Mouse (Mus musculus): ENCODE data around the gene Tmem234. TPM values are rescaled to one million over a fixed set of nuclear protein-coding genes. Genes with fewer than 3 reads are reported as not detected.
A peak's percentile ranks its signal among the peaks of the same experiment; 100 is the strongest.

The Tmem234 gene
- polyA plus RNA-seq, 1 experiment from 2014 or later = 188 TPM

DNA sequence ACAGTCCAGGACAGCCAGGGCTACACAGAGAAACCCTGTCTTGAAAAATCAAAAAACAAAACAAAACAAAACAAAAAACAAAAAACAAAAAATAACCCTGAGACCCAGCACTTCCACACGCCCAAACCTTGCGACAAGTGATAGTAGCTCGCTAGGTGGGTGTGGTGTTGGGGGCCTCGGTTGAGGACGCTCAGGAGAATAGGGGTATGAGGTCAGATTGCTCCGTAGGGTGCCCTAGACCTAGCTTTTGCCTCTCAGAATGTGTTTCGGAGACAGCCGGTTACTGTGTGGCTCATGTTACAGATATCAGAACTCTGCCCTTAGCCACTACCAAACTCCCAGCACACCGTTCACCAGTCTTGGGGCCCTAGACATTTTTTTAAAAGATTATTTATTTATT is 14.7 kb upstream of the Tmem234 start:
- H3K4me2 ChIP-seq (ENCODE audit: low read depth, low read length, severe bottlenecking) = no peak overlapping the region
- 0 out of 2 replicates have a peak overlapping the region, but pooled peaks have one; percentile 41 for H3K4me3 ChIP-seq (ENCODE audit: low read depth, low read length)

DNA sequence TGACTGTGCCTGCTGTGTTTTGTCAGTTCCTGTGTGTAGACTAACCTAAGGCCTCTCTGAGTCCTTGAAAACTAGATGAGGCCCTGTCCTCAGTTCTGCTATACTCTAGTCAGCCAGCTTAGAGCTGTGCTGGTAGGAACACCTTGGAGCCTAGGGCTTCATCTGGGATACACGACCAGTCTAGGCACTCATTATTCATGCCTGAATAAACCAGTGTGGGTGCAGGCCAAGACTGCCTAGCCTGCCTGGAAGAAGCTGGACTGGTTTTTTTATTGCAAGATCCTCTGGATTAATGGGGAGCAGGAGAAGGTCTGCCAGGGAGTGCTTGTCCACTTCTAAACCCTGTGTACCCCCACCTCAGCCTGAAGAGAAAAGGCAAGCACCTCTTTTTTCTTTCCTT is 13.5 kb upstream of the Tmem234 start:
- Histone ChIP-seq H3K4me1 (replicated peaks; ENCODE audit: control insufficient read depth, insufficient read depth, low read length) (no peaks in the 10 kb centered on the region; the same call in 1 of the 2 replicates), H3K4me3 (ENCODE audit: low read depth, low read length) (no peak overlapping the region), H3K27me3 (ENCODE audit: control insufficient read depth, insufficient read depth, low read length) (no peaks in the 10 kb centered on the region), H3K9me3 (ENCODE audit: control insufficient read depth, low read length) (no peaks in the 10 kb centered on the region), H3K4me2 (ENCODE audit: low read depth, low read length, severe bottlenecking) (no peak overlapping the region), H3K27ac (ENCODE audit: low read depth, low read length) (no peak overlapping the region), H3K9ac (ENCODE audit: low read length) (no peak overlapping the region), H3K36me3 (ENCODE audit: control insufficient read depth, insufficient read depth, low read length) (no peaks in the 10 kb centered on the region; the same call in 1 of the 2 replicates)
- ATAC-seq (replicated peaks; ENCODE audit: low FRiP score) (no peak), DNase-seq (ENCODE audit: low spot score) (no peak)
- WGBS = 38% methylated on average over 1 of the region's 1 CpGs

More for the DNA sequence above, 14.7 kb upstream of the Tmem234 start:
- 79% methylated on average over 9 of the region's 9 CpGs for WGBS
- DNase-seq (ENCODE audit: low spot score) (no peak), ATAC-seq (replicated peaks; ENCODE audit: low FRiP score) (no peak)
- no peaks in the 10 kb centered on the region for H3K36me3 ChIP-seq (ENCODE audit: control insufficient read depth, insufficient read depth, low read length)
- no peaks in the 10 kb centered on the region for H3K27me3 ChIP-seq (ENCODE audit: control insufficient read depth, insufficient read depth, low read length)
- no peaks in the 10 kb centered on the region; the same call in 1 of the 2 replicates for H3K4me1 ChIP-seq (replicated peaks; ENCODE audit: control insufficient read depth, insufficient read depth, low read length)
- no peaks in the 10 kb centered on the region for H3K9me3 ChIP-seq (ENCODE audit: control insufficient read depth, low read length)
- no peak overlapping the region for H3K27ac ChIP-seq (ENCODE audit: low read depth, low read length)
- H3K9ac ChIP-seq (ENCODE audit: low read length) = no peak overlapping the region

DNA sequence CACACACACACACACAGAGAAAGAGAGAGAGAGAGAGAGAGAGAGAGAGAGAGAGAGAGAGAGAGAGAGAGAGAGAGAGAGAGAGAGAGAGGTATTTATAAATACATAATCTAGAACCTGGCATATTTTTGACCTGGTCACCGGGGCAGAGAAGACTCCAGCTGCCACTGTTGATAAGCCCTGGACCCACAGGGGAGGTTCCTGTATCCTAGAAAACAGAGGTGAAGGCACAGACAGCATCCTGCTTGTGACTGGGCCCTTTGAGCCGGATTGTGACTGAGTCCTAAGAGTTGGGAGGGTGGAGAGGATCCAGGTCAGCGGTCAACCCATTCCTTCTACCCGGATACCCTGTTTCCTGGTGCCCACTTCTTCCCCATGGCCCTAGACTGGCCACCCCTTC is 11.6 kb upstream of the Tmem234 start:
- no peaks in the 10 kb centered on the region for H3K9me3 ChIP-seq (ENCODE audit: control insufficient read depth, low read length)
- H3K4me3 ChIP-seq (ENCODE audit: low read depth, low read length) = no peak overlapping the region
- H3K9ac ChIP-seq (ENCODE audit: low read length) = no peak overlapping the region
- no peaks in the 10 kb centered on the region for H3K27me3 ChIP-seq (ENCODE audit: control insufficient read depth, insufficient read depth, low read length)
- WGBS = 82% methylated on average over 4 of the region's 4 CpGs
- DNase-seq (ENCODE audit: low spot score) = no peak
- no peak overlapping the region for H3K27ac ChIP-seq (ENCODE audit: low read depth, low read length)
- H3K4me1 ChIP-seq (replicated peaks; ENCODE audit: control insufficient read depth, insufficient read depth, low read length) = no peaks in the 10 kb centered on the region; the same call in 1 of the 2 replicates
- ATAC-seq (replicated peaks; ENCODE audit: low FRiP score) = no peak
- no peak overlapping the region for H3K4me2 ChIP-seq (ENCODE audit: low read depth, low read length, severe bottlenecking)
- H3K36me3 ChIP-seq (ENCODE audit: control insufficient read depth, insufficient read depth, low read length) = peaks cover 11% of the 10 kb centered on the region; the same call in 1 of the 2 replicates

DNA sequence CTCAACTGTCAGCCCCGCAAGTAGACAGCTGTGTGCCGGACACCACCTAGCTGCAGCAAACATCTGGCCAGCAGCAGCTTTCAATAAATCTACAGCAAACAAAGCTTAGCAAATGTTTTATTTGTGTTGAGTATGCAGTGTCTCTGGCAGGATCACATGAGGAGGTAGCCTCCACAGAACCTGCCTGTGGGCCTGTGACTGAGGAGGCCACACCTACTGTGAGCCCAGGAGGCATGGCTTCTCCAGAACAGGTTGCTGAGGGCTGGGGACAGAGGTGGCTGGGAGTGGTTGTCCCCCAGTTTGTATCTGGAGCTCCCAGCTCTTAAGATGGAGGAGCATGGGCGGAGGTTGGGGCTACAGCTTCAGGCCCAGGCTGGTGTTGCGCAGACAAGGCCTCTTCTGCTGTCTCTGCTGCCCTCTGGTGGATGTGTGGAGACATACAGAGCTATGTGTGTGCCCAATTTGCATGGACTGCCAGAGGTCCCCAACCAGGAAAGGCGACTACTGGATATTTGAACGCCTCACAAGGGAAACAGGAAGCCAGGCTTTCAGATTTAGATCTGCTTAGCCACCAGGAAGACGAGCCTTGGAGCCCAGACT is 8.1 kb downstream of the Tmem234 start:
- ATAC-seq (replicated peaks; ENCODE audit: low FRiP score) = peak; percentile 75
- Histone ChIP-seq H3K27me3 (ENCODE audit: control insufficient read depth, insufficient read depth, low read length) (no peaks in the 10 kb centered on the region), H3K4me1 (replicated peaks; ENCODE audit: control insufficient read depth, insufficient read depth, low read length) (no peaks in the 10 kb centered on the region), H3K9ac (ENCODE audit: low read length) (no peak overlapping the region), H3K27ac (ENCODE audit: low read depth, low read length) (no peak overlapping the region), H3K36me3 (ENCODE audit: control insufficient read depth, insufficient read depth, low read length) (peaks cover 4% of the 10 kb centered on the region; the same call in 1 of the 2 replicates), H3K9me3 (ENCODE audit: control insufficient read depth, low read length) (no peaks in the 10 kb centered on the region), H3K4me2 (ENCODE audit: low read depth, low read length, severe bottlenecking) (no peak overlapping the region), H3K4me3 (ENCODE audit: low read depth, low read length) (no peak overlapping the region)
- 41% methylated on average over 7 of the region's 7 CpGs for WGBS
- peak; percentile 88 for DNase-seq (ENCODE audit: low spot score)

DNA sequence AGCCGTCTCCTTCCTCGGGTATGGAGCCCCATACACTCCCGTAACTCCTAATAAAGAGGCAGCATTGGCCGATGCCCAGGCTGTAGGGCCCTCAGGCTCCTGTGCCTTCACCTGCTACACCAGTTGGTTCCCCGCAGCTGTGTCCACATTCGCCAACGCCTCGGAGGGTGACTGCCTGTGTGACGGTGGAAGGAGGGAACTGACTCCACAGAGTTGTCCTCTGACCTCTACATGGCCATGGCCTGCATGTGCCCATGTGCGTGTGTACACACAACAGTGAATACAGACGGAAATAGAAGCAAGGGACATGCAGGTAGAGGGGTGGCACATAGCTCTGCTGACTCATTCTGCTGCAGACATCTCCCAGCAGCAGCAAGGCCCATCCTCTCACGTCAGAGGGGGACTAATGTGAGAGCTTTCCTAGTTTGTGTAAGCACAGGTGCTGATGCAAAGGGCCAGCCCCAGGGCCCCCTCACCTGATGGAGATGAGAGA is 8.7 kb downstream of the Tmem234 start:
- 86% methylated on average over 12 of the region's 12 CpGs for WGBS
- Histone ChIP-seq H3K4me2 (ENCODE audit: low read depth, low read length, severe bottlenecking) (no peak overlapping the region), H3K9ac (ENCODE audit: low read length) (no peak overlapping the region), H3K4me1 (replicated peaks; ENCODE audit: control insufficient read depth, insufficient read depth, low read length) (no peaks in the 10 kb centered on the region), H3K9me3 (ENCODE audit: control insufficient read depth, low read length) (no peaks in the 10 kb centered on the region), H3K4me3 (ENCODE audit: low read depth, low read length) (no peak overlapping the region), H3K27ac (ENCODE audit: low read depth, low read length) (no peak overlapping the region), H3K27me3 (ENCODE audit: control insufficient read depth, insufficient read depth, low read length) (no peaks in the 10 kb centered on the region), H3K36me3 (ENCODE audit: control insufficient read depth, insufficient read depth, low read length) (peaks cover 4% of the 10 kb centered on the region; the same call in 1 of the 2 replicates)
- ATAC-seq (replicated peaks; ENCODE audit: low FRiP score) = no peak
- DNase-seq (ENCODE audit: low spot score) = no peak

DNA sequence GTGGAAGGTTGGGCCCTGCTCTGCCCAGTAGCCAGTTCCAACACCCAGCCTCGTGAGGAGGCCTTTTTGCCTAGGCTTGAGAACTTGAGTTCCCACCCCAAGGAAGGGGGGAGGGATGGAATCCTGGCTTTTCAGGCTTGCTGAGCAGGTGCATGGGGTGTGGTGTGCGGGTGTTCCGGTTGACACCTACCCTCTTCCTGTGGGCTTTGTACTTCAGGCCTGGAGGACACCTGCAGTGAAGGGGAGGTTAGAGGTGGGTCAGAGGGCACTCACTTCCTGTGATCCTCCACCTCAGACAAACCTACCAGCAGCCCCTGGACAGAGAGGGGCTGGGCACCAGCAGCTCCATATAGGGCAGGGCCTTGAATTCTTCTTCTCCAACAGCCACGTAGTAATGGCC is 9.6 kb downstream of the Tmem234 start:
- H3K4me2 ChIP-seq (ENCODE audit: low read depth, low read length, severe bottlenecking) = no peak overlapping the region
- DNase-seq (ENCODE audit: low spot score) (no peak), ATAC-seq (replicated peaks; ENCODE audit: low FRiP score) (no peak)
- H3K9me3 ChIP-seq (ENCODE audit: control insufficient read depth, low read length) = no peaks in the 10 kb centered on the region
- H3K27me3 ChIP-seq (ENCODE audit: control insufficient read depth, insufficient read depth, low read length) = no peaks in the 10 kb centered on the region
- H3K36me3 ChIP-seq (ENCODE audit: control insufficient read depth, insufficient read depth, low read length) = peaks cover 4% of the 10 kb centered on the region; the same call in 1 of the 2 replicates
- H3K27ac ChIP-seq (ENCODE audit: low read depth, low read length) = no peak overlapping the region
- 91% methylated on average over 4 of the region's 4 CpGs for WGBS
- H3K4me3 ChIP-seq (ENCODE audit: low read depth, low read length) = no peak overlapping the region
- H3K9ac ChIP-seq (ENCODE audit: low read length) = no peak overlapping the region
- no peaks in the 10 kb centered on the region for H3K4me1 ChIP-seq (replicated peaks; ENCODE audit: control insufficient read depth, insufficient read depth, low read length)

DNA sequence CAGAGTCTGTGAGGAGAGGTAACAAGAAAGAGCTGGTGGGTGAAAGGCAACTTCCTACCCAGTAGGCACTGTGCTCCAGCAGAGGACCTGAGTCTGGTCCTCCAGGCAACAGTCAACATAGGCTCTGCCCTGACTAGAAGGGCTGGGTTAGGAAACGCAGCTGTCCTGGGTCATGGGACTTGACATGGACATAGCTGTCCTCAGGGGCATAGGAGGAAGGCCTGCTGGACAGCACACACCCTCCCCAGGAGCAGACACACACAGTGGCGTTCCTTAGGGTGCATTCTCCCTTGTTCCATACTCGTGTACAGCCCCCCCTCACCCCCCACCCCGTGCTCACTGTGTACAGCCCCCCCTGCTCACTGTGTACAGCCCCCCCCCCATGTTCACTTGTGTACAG is 10.0 kb downstream of the Tmem234 start:
- Histone ChIP-seq H3K27me3 (ENCODE audit: control insufficient read depth, insufficient read depth, low read length) (no peaks in the 10 kb centered on the region), H3K9me3 (ENCODE audit: control insufficient read depth, low read length) (no peaks in the 10 kb centered on the region), H3K9ac (ENCODE audit: low read length) (no peak overlapping the region), H3K4me3 (ENCODE audit: low read depth, low read length) (no peak overlapping the region), H3K4me2 (ENCODE audit: low read depth, low read length, severe bottlenecking) (no peak overlapping the region), H3K36me3 (ENCODE audit: control insufficient read depth, insufficient read depth, low read length) (peaks cover 4% of the 10 kb centered on the region; the same call in 1 of the 2 replicates), H3K4me1 (replicated peaks; ENCODE audit: control insufficient read depth, insufficient read depth, low read length) (no peaks in the 10 kb centered on the region), H3K27ac (ENCODE audit: low read depth, low read length) (no peak overlapping the region)
- WGBS = 55% methylated on average over 4 of the region's 4 CpGs
- ATAC-seq (replicated peaks; ENCODE audit: low FRiP score) = no peak
- DNase-seq (ENCODE audit: low spot score) = no peak

DNA sequence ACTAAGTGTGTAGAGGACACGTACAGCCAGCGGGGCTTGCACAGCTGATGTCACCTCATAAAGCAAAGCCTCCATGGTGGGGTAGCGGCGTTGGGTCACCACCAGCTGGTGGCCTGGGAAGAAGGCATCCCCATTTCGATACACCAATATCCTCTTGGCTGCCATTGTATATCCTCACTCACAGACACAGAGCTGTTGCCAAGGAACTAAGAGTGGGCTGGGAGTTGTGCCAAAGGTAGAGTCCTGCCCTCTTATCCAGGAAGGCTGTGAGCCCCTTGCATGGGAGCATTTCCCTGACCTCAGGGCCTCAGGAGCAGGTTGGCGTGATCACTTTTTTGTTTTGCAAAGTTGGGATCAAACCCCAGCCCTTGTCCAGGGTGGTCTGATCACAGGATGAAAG is 13.6 kb downstream of the Tmem234 start, which contains the start of gene Dcdc2b:
Gene Dcdc2b (minus strand): TSS at position 165 of the 400 bp plus-strand sequence.
- Histone ChIP-seq H3K4me3 (ENCODE audit: low read depth, low read length) (no peak within 1 kb of the TSS), H3K36me3 (ENCODE audit: control insufficient read depth, insufficient read depth, low read length) (peaks cover 3% of the 10 kb centered on the region; the same call in 1 of the 2 replicates), H3K27me3 (ENCODE audit: control insufficient read depth, insufficient read depth, low read length) (no peaks in the 10 kb centered on the region), H3K4me1 (replicated peaks; ENCODE audit: control insufficient read depth, insufficient read depth, low read length) (peaks cover 7% of the 10 kb centered on the region), H3K9me3 (ENCODE audit: control insufficient read depth, low read length) (no peaks in the 10 kb centered on the region), H3K27ac (ENCODE audit: low read depth, low read length) (no peak within 1 kb of the TSS), H3K4me2 (ENCODE audit: low read depth, low read length, severe bottlenecking) (no peak within 1 kb of the TSS), H3K9ac (ENCODE audit: low read length) (no peak within 1 kb of the TSS)
- WGBS = 84% methylated on average over 6 of the region's 6 CpGs
- ATAC-seq (replicated peaks; ENCODE audit: low FRiP score) (no peak), DNase-seq (ENCODE audit: low spot score) (no peak)

All from forebrain, embryonic 11.5 days (tissue).